Mouse (Mus musculus) cerebellum, postnatal 10 days (tissue): ENCODE measurements around the gene Pold1.

Source experiments
- DNase-seq, 2 experiments: peaks; one replicate each; pipeline ENCODE4 v3.0.0; 2021; ENCODE audit warnings: mixed read lengths in 2 of 2

The Pold1 gene

GRCm38 (mm10) chr7:44542555-44542954 is 6.1 kb downstream of the Pold1 start:
- DNase-seq: no peak

DNA sequence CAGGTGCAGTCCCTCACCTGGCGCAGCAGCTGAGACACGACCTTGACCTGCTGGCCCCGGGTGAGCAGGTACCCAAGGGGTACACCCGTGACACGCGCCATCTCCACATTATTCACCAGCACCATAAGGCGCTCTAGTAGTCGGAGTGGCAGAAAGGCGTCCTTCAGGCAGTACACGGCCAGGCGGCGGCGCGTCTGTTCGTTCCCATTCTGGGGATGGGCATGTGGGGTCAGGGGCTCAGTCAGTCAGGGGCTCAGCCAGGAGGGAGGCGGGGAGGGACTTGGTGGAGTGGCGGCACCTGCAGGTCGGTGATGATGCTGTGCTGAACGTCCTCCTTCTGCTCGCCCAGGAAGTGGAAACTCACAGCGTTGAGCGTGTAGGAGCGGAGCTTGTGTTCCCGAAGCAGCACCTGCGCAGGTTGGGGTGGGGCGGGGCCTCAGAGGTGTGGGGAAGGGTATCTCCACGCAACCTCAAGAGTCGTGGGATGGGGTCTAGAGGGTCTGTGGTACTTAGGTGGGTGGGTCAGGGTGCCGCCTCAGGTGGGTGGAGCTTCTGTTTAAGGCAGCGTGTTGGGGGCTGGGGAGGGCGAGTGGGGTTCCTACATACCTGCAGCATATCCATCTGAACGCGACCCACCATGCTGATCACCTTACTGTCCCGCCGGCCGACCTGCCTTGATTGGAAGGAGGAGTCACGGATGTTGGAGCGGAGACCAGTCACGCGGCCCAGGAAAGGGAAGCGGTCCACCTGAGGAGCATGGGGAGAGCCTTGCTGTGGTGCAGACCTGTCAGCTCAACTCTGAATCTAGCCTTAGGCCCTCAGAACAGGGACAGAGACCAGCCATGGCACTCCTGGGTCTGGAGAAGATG is 9.7 kb downstream of the Pold1 start:
- DNase-seq: no peak

- peak; percentile 84 to 85 for DNase-seq
These were observed 11.2 kb downstream of the Pold1 start for GRCm38 (mm10) chr7:44537496-44537895.

- DNase-seq: peak; percentile 52 to 56
These were observed 11.6 kb downstream of the Pold1 start for GRCm38 (mm10) chr7:44537009-44537408.

- DNase-seq: peak; percentile 84 to 86
These were observed 12.1 kb downstream of the Pold1 start for GRCm38 (mm10) chr7:44536590-44536968.

- DNase-seq: no peak
These were observed 12.7 kb downstream of the Pold1 start for GRCm38 (mm10) chr7:44535657-44536589.

DNA sequence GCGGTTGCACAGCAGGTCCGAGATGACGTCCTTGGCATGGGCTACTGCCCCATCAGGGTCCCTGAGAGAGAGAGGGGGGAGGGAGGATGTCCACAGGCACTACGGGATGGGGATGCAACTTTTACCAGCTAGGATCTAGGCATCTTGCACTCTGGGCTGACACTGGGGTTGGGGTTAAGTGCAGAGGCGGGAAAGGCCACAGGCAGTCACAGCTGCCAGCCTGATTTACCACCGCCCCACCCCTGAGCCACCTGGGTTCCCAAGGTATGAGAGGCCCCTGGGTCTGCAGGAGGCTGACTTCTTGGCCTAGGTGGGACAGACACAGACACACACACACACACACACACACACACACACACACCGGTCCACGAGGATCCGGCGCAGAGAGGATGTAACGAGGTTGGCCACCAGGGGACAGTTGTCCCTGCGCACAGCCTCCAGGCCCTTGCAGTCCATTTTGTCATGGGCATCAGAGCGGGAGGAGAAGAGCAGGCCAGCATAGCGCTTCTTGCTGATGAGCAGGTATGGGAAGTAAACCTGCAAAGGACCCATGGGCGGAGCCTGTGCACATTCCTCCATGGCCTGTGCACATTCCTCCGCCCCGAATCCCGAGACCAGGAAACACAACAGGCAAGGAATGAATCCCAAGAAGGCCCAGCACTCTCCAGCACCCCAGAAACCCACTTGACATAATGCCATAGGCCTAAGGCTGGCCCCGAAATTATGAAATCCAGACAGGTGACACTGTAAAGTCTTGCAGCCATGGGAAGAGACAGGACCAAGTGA is 13.8 kb downstream of the Pold1 start:
- DNase-seq: no peak

DNA sequence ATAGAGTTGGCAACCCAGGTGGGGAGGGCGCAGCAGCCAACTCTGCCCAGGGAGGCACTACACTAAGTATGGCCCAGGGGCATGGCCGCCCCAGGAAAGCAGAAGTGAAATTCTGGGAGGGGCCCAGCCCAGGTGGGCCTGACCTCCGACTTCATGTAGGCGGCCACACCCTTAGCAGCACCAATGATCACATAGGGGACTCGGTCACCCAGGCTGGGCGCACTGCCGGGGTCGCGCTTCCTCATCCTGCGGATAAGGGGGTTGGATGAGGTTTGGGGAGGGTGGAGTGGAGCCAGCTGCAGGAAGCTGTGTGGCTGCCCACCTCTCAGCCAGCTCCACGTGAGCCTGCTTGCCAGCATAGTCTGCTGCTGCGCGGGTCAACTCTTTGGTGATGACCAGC is 14.4 kb downstream of the Pold1 start:
- no peak for DNase-seq

DNA sequence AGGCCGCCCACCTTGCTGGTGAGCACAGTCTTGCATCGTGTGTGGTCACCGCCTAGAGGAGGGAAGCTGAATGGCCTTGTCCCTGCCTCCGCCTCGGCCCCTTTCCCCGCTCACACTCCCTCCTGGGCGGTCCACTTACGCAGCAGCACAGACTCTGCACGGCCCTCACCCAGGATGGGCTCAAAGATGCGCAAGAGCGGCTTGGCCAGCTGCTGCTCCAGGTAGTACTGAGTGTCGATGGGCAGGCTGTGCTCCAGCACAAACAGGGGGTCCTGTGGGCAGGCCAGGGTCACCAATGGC is 15.0 kb downstream of the Pold1 start:
- DNase-seq: no peak

- DNase-seq: no peak
These were observed 15.5 kb downstream of the Pold1 start for GRCm38 (mm10) chr7:44532918-44533745.

GRCm38 (mm10) chr7:44531946-44532732 is 16.5 kb downstream of the Pold1 start, which contains the start of gene Spib:
Gene Spib, minus strand, starts transcription at chr7:44532071.
- no peak for DNase-seq

DNA sequence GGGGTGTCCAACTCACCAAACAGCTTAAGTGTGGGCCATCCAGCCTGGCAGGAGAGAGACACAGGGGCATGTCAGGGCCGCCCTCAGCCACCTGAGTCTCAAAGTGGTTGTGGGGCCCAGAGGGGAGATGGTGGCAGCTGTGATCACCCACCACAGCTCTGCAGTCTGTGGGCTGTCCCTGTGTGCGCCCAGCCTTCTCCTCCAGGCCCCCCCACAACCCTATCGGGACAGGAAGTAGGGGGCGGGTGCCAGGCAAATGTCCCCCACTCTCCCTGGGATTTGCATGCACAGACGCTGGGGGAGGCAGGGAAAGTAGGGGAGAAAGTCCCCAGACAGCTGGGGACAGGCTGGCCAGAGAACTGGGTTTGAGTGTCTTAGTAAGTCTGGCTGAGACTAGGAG is 17.4 kb downstream of the Pold1 start:
- DNase-seq: no peak

GRCm38 (mm10) chr7:44530507-44530906 is 18.1 kb downstream of the Pold1 start:
- no peak for DNase-seq

DNA sequence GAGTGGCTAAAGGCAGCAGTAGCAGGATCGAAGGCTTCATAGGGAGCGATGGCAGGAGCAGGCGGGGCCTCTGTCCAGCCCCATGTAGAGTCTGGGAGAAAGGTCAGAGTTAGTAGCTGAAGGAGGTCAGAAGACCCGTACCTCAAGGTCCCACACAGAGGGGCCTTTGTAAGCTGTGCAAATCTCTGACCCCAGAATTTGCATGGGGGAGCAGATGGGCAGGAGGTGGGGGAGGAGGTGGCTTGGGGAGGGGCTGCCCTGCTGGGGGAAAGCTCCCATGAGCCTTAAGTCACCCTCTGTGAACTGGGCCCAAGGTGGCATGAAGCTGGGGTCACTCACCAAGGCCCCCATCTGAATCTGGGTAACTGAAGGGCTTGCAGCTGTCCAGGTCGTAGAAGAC is 19.1 kb downstream of the Pold1 start:
- DNase-seq: no peak

DNA sequence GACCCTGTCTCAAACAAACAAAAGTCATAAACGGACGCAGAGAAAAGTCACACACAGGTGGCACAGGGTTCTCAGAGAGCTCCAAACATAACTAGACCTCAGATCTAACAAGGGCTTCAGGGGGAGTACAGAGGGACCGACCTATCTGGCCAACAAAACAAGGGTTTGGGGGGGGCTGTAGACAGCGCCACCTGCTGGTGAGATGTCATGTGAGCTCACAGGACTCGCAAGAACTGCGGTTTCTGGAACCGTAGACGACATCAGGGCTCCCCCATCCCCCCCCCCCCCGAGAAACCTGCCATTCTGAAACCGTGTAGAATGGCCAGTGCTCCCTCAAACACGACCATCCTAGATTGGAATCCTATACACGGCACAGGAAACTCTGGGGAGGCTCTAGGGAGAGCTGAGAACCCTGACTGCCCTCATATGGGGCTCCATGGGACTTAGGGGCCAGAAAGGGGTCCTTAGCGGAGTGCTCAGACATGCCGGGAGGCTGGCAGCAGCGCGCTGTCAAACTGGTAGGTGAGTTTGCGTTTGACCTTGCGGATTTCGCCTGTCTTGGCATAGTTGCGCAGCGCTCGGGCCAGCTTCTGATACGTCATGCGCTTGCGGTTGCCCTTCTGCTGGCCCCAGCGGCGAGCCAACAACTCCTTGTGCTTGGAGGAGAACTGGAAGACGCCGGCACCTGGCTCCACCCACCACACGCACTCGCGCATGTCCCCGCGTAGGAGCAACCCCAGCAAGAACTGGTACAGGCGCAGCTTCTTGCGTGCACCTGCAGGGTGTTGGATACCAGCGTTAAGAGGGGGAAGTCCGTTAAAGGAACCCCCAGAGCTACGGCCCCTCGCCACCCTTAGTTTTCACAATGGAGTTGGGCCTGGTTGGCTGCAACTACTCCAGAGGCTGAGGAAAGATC is 20.9 kb downstream of the Pold1 start:
- DNase-seq: peak; percentile 89 to 93

GRCm38 (mm10) chr7:44526414-44527154 is 22.1 kb downstream of the Pold1 start:
- DNase-seq: no peak

DNA sequence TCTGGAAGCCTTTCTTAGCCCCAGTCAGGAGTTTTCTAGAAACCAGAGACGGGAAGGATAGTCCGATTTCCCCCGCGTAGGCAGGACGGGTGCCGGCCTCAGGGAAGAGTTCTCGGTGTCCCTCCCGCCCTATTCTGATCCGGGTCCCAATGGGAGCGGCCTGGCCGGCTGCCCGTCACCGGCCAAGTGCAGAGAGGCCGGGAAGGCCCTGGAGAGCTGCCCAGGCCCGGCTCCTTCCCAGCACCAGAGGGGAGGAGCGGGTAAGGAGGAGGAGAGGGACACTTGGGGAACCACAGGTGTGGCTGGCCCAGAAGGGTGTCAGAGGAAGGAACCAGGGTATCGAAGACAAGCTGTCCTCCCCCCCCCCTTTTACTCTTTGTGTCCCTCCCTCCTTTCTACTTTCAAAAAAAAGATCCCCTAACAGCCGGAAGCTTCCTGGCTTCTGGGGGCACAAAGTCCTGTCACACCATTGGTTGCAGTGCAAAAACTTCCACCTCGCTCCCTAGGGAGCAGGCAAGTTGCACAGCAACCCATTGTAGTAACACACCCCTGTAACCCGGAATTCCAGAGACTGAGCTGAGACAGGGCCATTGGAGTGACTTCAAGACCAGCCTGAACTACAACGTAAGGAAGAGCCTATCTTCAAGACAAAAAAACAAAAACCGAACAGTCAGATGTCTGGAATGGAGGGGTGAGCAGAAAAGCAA is 23.4 kb downstream of the Pold1 start:
- DNase-seq: peak; percentile 80 to 85

DNA sequence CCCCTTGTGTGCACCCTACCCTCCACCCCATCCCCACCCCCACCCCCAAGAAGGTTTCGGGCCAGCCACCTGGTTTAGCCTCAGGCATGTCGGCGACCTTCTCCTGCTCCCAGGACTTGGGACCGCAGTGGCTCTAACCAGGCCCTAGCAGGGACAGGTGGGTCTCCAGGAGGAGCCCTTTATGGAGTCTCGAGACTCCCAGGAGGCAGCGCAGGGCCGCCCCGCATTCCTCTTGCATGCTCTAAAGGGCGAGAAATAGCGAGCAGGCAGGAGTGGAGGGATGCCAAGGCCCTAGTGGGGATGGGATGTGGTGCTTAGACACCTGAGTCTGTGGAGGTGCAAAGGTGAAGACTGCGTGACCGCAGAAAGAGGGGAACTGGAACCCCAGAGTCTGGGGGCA is 24.1 kb downstream of the Pold1 start, which contains the start of gene Mybpc2:
TSS of gene Mybpc2 (minus strand) at position 155 of the 400 bp plus-strand sequence.
- peak; percentile 45 to 57 for DNase-seq

DNA sequence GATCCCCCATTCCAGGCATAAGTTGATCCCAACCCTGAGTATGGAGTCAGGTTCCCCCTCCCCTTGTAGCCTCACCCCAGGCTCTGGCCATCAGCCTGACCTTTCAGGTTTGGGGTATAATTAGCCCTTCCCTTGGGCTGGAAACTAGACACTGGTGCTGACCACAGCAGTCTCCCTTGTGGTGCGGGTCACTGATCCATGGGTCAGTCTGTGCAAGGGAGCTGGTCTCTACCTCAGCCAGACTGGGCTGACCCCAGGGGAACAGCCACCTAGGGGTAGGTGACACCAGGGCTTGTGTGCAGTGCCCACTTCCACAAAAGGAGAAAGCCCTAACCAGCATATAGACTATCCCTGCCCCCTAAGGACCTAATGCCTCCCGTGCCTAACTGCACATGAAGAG is 25.6 kb downstream of the Pold1 start:
- no peak for DNase-seq
